Mouse (Mus musculus) hindbrain, embryonic 13.5 days (tissue): ENCODE results near the gene Metrn. TPM values are rescaled to one million over a fixed set of nuclear protein-coding genes. Genes with fewer than 3 reads are reported as not detected.

Experiments
- ATAC-seq: fragments of 200-750 bp; cut with Nextera tagmentation; 2 replicates; pipeline ENCODE4 v1.8.0; 2017; ENCODE audit warnings: moderate TSS enrichment; ENCODE audit not compliant: low FRiP score
- H3K27ac ChIP-seq: fragments of 300-500 bp; sonication (generic); 2 replicates; pipeline ENCODE4 v1.5.1; 2015; ENCODE audit warnings: inconsistent platforms, mild to moderate bottlenecking, moderate library complexity
- H3K27me3 ChIP-seq: fragments of 300-500 bp; sonication (generic); 2 replicates; pipeline ENCODE4 v1.6.1; 2015; ENCODE audit warnings: mild to moderate bottlenecking, inconsistent platforms
- H3K36me3 ChIP-seq: fragments of 300-500 bp; sonication (generic); 2 replicates; pipeline ENCODE4 v1.6.1; 2015; ENCODE audit warnings: mild to moderate bottlenecking, inconsistent platforms
- H3K4me1 ChIP-seq: fragments of 300-500 bp; sonication (generic); replicated peaks from 2 replicates; pipeline ENCODE4 v1.6.1; 2015; ENCODE audit warnings: inconsistent platforms
- H3K4me2 ChIP-seq: fragments of 300-500 bp; sonication (generic); 2 replicates; pipeline ENCODE4 v1.6.1; 2015; ENCODE audit warnings: inconsistent platforms, mild to moderate bottlenecking, moderate library complexity
- H3K4me3 ChIP-seq: fragments of 300-500 bp; sonication (generic); 2 replicates; pipeline ENCODE4 v1.5.1; 2015; ENCODE audit warnings: mild to moderate bottlenecking, inconsistent platforms
- H3K9ac ChIP-seq: fragments of 300-500 bp; sonication (generic); 2 replicates; pipeline ENCODE4 v1.6.1; 2015; ENCODE audit warnings: mild to moderate bottlenecking, inconsistent platforms
- H3K9me3 ChIP-seq: fragments of 300-500 bp; sonication (generic); 2 replicates; pipeline ENCODE4 v1.6.1; 2016; ENCODE audit warnings: inconsistent platforms
- WGBS: fragments of 180-500 bp; shearing (Covaris S2); methylation state at CpG from one replicate; pipeline ENCODE4 v1.1.7; 2015; 5-methylcytosine and 5-hydroxymethylcytosine counted together
- polyA plus RNA-seq: library from polyadenylated mRNA; unstranded; fragments of >200 nt; fragmentation: Nextera tagmentation; extraction: Ambion mirVana; gene quantifications from 2 replicates; pipeline ENCODE4 v1.2.1, GENCODE M21; 2015

Gene Metrn
- polyA plus RNA-seq, 1 experiment from 2014 or later: 57.6 TPM

DNA sequence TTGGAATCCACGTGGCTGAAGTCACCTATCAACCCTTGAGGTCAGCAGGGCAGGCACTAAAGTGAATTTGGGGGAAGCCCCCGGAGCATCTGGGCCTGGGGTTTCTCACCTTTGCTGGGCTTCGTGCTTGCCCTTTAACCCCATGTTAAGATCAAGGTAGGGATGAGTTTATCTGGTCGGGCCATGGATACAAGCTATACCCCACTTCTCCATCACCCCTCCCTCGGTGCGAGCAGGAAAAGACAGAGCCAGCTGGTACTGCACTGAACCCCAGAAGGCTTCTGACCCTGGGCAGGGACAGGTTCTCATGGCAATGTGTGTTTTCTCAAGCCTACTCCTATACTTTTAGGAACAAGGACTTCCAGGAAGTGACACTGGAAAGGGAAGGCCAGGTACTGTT is 15.6 kb downstream of the Metrn start:
- no peak overlapping the region for H3K9ac ChIP-seq
- no peak overlapping the region for H3K27ac ChIP-seq
- 87% methylated on average over 6 of the region's 6 CpGs for WGBS
- no peaks in the 10 kb centered on the region for H3K27me3 ChIP-seq
- ATAC-seq: no peak
- no peak overlapping the region for H3K4me3 ChIP-seq
- H3K36me3 ChIP-seq: peaks cover 71% of the 10 kb centered on the region
- H3K4me1 ChIP-seq: peaks cover 31% of the 10 kb centered on the region
- no peak overlapping the region for H3K4me2 ChIP-seq
- no peaks in the 10 kb centered on the region for H3K9me3 ChIP-seq

DNA sequence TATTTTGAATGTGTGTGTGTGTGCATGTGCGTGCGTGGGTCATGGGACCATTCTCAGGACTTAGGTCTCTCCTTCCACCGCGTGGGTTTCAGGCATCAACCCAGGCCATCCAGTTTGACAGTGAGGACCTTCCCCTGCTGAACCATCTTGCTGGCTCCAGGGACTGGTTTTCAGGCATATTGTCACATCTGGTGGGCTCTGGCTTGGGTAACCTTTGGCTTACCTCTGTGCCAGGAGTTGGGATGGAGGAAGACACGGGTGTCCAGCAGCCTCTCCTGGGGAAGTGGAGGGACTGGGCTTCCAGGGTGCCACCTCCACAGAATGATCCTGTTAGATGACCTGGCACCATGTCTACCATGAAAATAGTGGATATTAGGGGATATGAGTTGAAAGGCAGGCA is 19.0 kb downstream of the Metrn start:
- no peak overlapping the region for H3K9ac ChIP-seq
- no peaks in the 10 kb centered on the region for H3K9me3 ChIP-seq
- H3K27ac ChIP-seq: no peak overlapping the region
- ATAC-seq: no peak
- no peaks in the 10 kb centered on the region for H3K27me3 ChIP-seq
- no peak overlapping the region for H3K4me3 ChIP-seq
- H3K36me3 ChIP-seq: peaks cover 57% of the 10 kb centered on the region
- WGBS: 97% methylated on average over 5 of the region's 5 CpGs
- no peak overlapping the region for H3K4me2 ChIP-seq
- H3K4me1 ChIP-seq: peaks cover 16% of the 10 kb centered on the region

DNA sequence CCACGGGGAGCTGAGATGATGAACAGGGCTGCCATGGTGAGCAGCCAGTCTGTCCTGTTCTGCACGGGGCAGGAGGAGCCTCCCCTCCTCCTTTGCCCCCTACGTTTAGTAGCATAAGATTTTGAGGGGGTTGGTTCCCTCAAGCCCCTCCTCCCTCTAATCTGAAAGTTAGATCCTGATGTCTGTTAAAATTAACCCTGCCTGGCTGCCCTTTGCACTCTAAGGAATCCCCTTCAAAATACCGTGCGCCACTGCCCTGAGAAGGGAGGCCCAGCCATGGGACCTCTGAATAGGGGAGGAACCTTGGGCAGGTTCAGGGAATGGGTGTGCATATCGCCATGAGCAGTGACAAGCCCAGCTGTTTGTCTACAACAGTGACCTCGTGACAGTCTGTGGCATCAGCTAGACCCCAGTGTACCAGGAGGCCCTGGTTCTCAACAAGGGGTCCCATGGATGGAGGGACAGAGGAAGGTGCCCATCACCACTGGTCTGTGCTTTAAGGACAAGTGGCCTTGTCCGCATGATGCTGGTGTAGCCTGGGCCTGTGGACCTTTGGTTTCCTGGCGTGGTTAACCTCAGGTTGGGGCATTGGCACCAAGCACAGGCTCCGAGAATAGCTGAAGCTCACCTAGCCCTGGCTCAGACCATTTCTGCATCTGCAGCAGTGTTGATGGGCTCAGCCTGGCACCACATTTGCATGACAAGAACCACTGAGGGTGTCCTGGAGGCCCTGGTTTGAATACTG is 21.4 kb downstream of the Metrn start:
- ATAC-seq: no peak
- 84% methylated on average over 10 of the region's 10 CpGs for WGBS
- Histone ChIP-seq H3K36me3 (peaks cover 33% of the 10 kb centered on the region), H3K4me2 (no peak overlapping the region), H3K4me3 (no peak overlapping the region), H3K27me3 (no peaks in the 10 kb centered on the region), H3K27ac (no peak overlapping the region), H3K4me1 (peaks cover 13% of the 10 kb centered on the region), H3K9ac (no peak overlapping the region), H3K9me3 (no peaks in the 10 kb centered on the region)

DNA sequence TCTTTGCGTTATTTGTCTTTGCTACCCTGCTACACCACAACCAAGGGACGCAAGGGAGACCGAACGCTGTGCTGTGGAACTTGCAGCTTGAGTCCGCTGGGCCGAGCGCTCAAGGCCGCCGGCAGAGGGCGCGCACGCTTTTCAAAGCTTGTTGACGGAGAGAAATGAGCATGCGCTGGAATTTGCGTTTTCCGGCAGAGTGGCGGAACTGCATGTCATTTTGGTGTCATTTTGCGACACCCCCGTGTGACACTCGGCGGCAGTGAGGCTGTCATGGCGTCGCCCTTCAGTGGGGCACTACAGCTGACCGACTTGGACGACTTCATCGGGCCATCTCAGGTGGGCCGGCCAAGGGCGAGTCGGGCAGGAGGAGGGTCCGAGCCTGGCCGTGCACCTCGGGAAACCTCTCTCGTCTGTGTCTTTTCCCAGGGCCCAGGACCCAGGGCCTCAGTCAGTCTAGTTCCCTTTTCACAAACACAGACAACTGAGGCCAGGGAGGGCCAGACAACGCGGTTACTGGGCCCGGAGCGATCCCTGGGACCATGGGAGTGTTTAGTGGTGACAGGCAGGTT is 23.3 kb downstream of the Metrn start, which contains the start of gene Narfl:
Gene Narfl (plus strand): TSS at position 228 of the 572 bp plus-strand sequence.
- Histone ChIP-seq H3K9me3 (no peaks in the 10 kb centered on the region), H3K9ac (peak within 1 kb of the TSS; percentile 89), H3K27me3 (peaks cover 7% of the 10 kb centered on the region), H3K4me3 (peak within 1 kb of the TSS; percentile 78), H3K4me2 (peak within 1 kb of the TSS; percentile 89), H3K36me3 (peaks cover 20% of the 10 kb centered on the region), H3K4me1 (peaks cover 13% of the 10 kb centered on the region), H3K27ac (0 out of 2 replicates have a peak within 1 kb of the TSS, but pooled peaks have one; percentile 55)
- WGBS: under 1% methylated on average over 37 of the region's 37 CpGs
- peak; percentile 88 for ATAC-seq

DNA sequence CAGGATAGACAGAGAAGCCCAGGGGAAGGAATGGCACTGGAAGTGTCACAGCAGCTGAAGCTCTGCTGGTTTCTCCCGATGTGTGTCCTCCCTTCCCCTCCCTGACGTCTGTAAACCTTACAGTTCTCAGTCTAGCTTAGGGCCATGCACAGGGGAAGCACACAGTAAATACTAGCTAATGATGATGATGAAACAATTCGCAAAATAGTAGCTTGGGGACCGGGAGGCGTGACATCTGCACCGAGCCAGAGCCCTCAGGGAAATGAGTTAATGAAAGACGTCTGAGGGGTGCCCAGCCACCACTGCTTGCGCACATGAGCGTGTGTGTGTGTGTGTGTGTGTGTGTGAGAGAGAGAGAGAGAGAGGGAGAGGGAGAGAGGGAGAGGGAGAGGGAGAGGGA is 27.6 kb downstream of the Metrn start:
- peaks cover 32% of the 10 kb centered on the region for H3K27me3 ChIP-seq
- ATAC-seq: no peak
- H3K9ac ChIP-seq: no peak overlapping the region
- no peak overlapping the region for H3K27ac ChIP-seq
- H3K4me3 ChIP-seq: no peak overlapping the region
- H3K4me2 ChIP-seq: no peak overlapping the region
- H3K4me1 ChIP-seq: peaks cover 9% of the 10 kb centered on the region
- H3K36me3 ChIP-seq: no peaks in the 10 kb centered on the region
- no peaks in the 10 kb centered on the region for H3K9me3 ChIP-seq
- 60% methylated on average over 9 of the region's 9 CpGs for WGBS

DNA sequence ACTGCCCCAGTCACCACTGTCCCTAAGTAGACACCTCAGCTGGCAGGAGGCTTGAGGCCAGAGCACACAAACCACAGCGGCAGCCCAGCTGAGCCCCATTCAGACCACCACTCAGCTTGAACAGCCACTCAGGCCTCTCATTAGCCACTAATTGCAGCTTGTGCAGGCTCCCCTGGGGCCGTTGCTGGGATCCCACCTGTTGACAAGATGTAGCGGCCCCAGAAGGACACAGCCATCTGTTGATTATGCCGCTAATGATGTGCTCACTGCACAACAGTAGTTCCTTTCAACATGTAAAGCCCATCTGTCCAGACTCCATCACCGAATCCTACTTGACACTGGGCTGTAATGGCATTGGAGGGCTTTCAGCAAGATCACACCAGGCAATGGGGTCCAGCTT is 31.1 kb downstream of the Metrn start:
- 42% methylated on average over 5 of the region's 5 CpGs for WGBS
- no peak for ATAC-seq

DNA sequence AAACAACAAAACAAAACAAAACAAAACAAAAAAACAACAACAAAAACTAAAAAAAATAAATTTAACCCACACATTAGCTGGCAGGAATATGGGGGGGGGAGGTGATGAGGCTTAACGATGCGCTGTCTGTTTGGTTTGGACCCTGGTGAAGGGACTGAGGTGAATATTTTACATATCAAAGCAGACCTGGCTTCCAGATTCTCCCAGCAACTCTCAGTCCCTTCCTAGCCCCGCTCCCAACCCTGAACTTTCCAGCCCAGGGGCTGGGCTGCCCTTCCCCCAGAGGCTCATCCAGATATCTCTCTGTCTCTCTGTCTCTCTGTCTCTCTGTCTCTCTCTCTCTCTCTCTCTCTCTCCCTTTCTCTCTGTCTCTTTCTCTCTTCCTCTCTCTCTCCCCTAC is 34.3 kb downstream of the Metrn start:
- H3K4me1 ChIP-seq: peaks cover 3% of the 10 kb centered on the region; the same call in 1 of the 2 replicates
- ATAC-seq: no peak
- no peak overlapping the region for H3K4me3 ChIP-seq
- H3K27ac ChIP-seq: no peak overlapping the region
- H3K9me3 ChIP-seq: no peaks in the 10 kb centered on the region
- H3K27me3 ChIP-seq: peaks cover 33% of the 10 kb centered on the region
- 35% methylated on average over 3 of the region's 3 CpGs for WGBS
- H3K36me3 ChIP-seq: no peaks in the 10 kb centered on the region
- no peak overlapping the region for H3K9ac ChIP-seq
- H3K4me2 ChIP-seq: no peak overlapping the region

More for the DNA sequence above, 31.1 kb downstream of the Metrn start:
- Histone ChIP-seq H3K9me3 (no peaks in the 10 kb centered on the region), H3K36me3 (no peaks in the 10 kb centered on the region), H3K4me3 (no peak overlapping the region), H3K27me3 (peaks cover 35% of the 10 kb centered on the region), H3K4me2 (no peak overlapping the region), H3K4me1 (peaks cover 3% of the 10 kb centered on the region; the same call in 1 of the 2 replicates), H3K9ac (no peak overlapping the region), H3K27ac (no peak overlapping the region)

DNA sequence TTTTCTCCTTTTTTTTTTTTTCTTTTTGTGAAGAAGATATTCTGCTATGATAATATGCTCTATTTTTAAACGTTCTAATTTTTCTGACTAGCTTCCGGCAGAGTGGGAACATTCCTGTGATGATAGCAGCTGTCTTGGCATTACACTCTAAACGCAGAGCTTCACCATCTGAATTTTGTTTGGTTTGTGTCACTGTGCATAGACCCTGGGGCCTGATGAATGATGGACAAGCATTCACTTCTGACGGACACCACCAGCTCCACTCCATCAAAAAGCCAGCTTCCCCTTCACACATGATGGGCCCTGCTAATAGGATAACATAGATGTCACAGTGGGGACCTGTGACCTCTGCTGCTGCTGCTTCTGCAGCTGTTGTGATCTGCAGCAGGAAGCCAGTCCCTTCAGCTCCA is 35.4 kb downstream of the Metrn start:
- no peak overlapping the region for H3K9ac ChIP-seq
- H3K4me2 ChIP-seq: no peak overlapping the region
- 42% methylated on average over 4 of the region's 4 CpGs for whole genome bisulfite sequencing
- no peaks in the 10 kb centered on the region for H3K36me3 ChIP-seq
- no peak for ATAC-seq
- peaks cover 3% of the 10 kb centered on the region; the same call in 1 of the 2 replicates for H3K4me1 ChIP-seq
- H3K4me3 ChIP-seq: no peak overlapping the region
- H3K27me3 ChIP-seq: peaks cover 30% of the 10 kb centered on the region
- H3K27ac ChIP-seq: no peak overlapping the region
- no peaks in the 10 kb centered on the region for H3K9me3 ChIP-seq

DNA sequence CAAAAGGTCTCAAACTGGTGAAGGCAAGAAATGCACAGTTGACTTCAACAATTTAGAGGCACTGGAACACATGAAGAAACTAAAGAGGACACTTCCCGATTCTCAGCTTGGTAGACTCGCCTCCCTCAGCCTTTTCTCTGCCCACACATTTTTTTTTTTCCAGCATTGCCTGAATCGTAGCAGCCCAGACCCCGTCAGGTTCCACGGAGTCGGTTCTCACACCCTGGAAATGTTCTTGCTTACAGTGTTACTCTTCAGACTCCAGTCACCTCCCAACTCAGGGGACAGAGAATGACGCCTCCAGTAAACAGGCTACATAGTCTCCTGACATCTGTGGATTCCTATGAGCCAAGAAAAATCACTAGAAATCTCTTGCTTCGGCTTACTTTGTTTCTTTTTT is 36.8 kb downstream of the Metrn start:
- Histone ChIP-seq H3K4me2 (no peak overlapping the region), H3K9me3 (no peaks in the 10 kb centered on the region), H3K9ac (no peak overlapping the region), H3K27ac (no peak overlapping the region), H3K4me1 (no peaks in the 10 kb centered on the region), H3K27me3 (peaks cover 28% of the 10 kb centered on the region), H3K36me3 (no peaks in the 10 kb centered on the region), H3K4me3 (no peak overlapping the region)
- 81% methylated on average over 8 of the region's 8 CpGs for WGBS
- no peak for ATAC-seq

DNA sequence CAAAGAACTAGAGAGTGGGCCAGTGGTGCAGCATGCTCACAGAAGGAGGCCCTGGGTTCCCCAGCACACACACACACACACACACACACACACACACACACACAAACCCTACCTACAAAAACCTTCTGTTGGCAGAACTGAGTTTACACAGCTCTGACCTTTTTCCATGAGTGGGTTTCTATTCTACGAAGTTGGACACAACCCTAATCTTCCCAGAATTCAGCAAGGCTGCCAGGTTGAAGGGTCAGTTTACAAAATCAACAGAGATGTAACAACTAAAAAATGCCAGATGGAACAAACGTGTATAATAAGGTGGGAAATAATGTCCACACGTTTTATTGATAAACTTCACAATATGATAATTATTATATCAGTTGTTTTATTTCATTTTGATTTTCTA is 39.2 kb downstream of the Metrn start:
- no peak for ATAC-seq
- no peaks in the 10 kb centered on the region for H3K36me3 ChIP-seq
- H3K9ac ChIP-seq: no peak overlapping the region
- no peak overlapping the region for H3K4me3 ChIP-seq
- 75% methylated on average over 3 of the region's 3 CpGs for WGBS
- no peak overlapping the region for H3K27ac ChIP-seq
- no peak overlapping the region for H3K4me2 ChIP-seq
- H3K27me3 ChIP-seq: peaks cover 43% of the 10 kb centered on the region
- H3K4me1 ChIP-seq: no peaks in the 10 kb centered on the region
- no peaks in the 10 kb centered on the region for H3K9me3 ChIP-seq

DNA sequence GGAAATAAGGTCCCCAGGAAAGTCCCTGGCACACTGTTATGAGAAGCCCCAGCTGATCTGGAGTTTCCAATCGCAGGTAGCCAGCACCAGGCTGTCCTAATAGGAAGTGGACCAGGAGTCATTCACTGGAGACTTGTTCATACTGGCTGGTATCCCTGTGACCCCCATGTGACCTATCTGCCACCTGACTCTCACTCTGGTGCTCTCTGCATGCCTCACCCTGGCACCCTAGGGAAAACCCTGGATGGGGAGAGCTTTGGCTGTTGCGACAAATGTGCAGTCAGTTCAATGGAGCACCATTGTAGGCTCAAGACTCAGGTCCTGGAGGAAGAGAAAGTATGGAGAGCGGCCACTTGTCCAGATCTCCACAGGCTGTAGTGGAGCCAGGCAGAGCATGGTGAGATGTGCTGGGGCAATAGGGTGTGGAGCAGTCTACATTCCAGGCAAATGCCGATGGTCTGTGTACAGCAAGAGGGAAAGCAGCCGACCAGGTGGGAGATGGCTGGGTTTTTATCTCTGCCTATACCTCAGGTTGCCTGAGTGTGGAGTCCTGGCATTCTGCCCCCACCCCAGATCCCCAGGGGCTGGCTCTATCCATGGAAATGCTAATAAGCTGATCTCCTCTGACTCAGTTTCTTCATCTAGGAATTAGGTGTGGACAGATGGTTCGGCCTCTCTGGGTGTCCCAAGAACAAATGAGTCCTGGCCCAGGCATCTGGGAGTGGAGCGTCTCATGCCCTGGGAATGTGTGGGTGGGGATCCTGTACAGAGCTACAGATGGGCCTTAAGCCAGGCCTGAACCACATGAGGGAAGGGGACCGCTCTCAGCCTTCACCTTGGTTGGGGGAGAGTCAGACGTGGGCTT is 40.3 kb downstream of the Metrn start:
- no peak overlapping the region for H3K27ac ChIP-seq
- WGBS: 83% methylated on average over 9 of the region's 9 CpGs
- H3K9me3 ChIP-seq: no peaks in the 10 kb centered on the region
- peaks cover 41% of the 10 kb centered on the region for H3K27me3 ChIP-seq
- H3K4me1 ChIP-seq: peaks cover 3% of the 10 kb centered on the region
- H3K4me3 ChIP-seq: no peak overlapping the region
- no peak overlapping the region for H3K9ac ChIP-seq
- H3K4me2 ChIP-seq: no peak overlapping the region
- no peaks in the 10 kb centered on the region for H3K36me3 ChIP-seq
- no peak for ATAC-seq

DNA sequence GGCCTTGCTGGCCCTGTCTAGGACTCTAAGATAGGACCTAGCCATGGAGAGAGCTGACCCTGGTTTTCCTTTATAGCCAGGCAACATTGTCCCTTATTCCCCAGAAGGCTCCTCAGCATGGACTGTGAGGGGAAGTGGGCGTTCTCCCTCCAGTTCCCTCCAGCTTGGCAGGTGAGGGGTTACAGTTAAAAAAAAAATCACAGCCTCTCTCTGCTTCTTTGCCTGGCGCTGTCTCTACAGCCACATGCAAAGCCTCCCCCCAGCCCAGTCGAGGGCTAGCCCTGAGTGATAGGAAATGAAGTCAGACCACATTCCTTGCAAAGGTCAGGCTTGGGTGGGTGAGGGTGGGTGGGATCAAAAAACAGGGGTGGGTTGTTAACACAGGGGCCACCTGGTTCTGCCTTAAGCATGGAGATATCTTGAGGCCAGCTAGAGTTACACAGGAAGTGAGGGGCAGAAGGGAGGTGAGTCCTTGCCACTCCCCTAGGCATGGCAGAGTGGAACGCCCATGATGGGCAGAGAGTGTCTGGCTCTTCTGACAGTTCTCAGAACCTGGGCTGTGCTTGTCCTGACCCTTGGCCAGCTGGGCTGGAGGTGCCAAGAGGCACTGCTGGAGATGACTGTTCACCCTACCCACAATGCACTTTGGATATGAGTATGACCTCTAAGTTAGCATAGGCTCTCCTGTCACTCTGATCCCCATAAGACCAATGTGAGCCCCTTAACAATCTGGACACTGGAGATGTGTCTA is 41.1 kb downstream of the Metrn start:
- no peak for ATAC-seq
- 60% methylated on average over 4 of the region's 4 CpGs for WGBS

More for the DNA sequence above, 41.1 kb downstream of the Metrn start:
- Histone ChIP-seq H3K27ac (no peak overlapping the region), H3K4me3 (no peak overlapping the region), H3K9me3 (no peaks in the 10 kb centered on the region), H3K4me1 (peaks cover 7% of the 10 kb centered on the region), H3K9ac (no peak overlapping the region), H3K4me2 (no peak overlapping the region), H3K27me3 (peaks cover 40% of the 10 kb centered on the region), H3K36me3 (no peaks in the 10 kb centered on the region)
